Mouse (Mus musculus): Measurements from ENCODE around the gene Mpv17l2. TPM values are rescaled to one million over a fixed set of nuclear protein-coding genes. Genes with fewer than 3 reads are reported as not detected.

Gene Mpv17l2
- 47.6 and 54.3 TPM in 2 replicates for polyA plus RNA-seq (2015; fragmentation: Nextera tagmentation; extraction: Ambion mirVana)

DNA sequence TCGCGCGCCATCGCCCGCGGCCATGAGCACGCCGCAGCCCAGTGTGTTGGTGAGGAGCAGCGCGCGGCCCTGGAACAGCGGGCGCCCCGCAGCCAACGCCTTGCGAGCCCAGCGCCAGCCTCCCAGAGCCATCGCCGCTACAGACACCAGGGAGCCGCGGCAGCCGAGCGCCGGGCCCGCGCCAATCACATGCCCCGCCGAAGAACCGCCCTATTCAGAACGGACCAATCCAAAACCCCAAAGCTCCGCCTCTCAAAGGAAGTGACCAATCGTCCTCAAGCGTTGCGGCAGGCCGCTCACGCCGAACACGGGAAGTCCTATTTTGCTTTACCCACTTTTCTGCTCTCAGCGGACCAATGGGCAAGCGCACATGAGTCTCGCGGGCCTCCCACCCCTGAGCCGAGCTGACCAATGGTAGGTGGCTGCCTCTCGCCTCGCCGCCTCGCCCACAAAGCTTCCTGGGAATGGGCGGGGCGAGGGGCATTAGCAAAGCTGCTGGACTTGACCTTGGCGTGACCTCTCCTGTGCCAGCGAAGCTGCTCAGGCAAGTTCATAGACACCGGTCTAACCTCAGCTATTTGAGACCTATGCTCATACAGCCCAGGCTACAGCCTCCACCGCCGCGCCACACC, at the start of gene Mpv17l2:
Mpv17l2 (minus strand) TSS at position 172 of the 632 bp plus-strand sequence.
- peak within 1 kb of the TSS; percentile 89 for H3K4me2 ChIP-seq (ENCODE audit: low read depth, low read length)
- no peaks in the 10 kb centered on the region for H3K27me3 ChIP-seq (ENCODE audit: control insufficient read depth, insufficient read depth, low read length)
- peak within 1 kb of the TSS; percentile 60 for H3K4me3 ChIP-seq (replicated peaks; ENCODE audit: low read length)
- WGBS = under 1% methylated on average over 55 of the region's 55 CpGs
- peaks cover 7% of the 10 kb centered on the region; the same call in 1 of the 2 replicates for H3K36me3 ChIP-seq (ENCODE audit: control insufficient read depth, insufficient read depth, low read length)
- H3K27ac ChIP-seq (ENCODE audit: low read length) = peak within 1 kb of the TSS; percentile 83
- H3K9ac ChIP-seq (ENCODE audit: low read length) = peak within 1 kb of the TSS; percentile 80
- peaks cover 37% of the 10 kb centered on the region for H3K4me1 ChIP-seq (ENCODE audit: control insufficient read depth, insufficient read depth, low read length)
- H3K9me3 ChIP-seq (replicated peaks; ENCODE audit: control insufficient read depth, low read length) = no peaks in the 10 kb centered on the region
- ATAC-seq (ENCODE audit: insufficient read depth, low FRiP score) = peak; percentile 94

GRCm38 (mm10) chr8:70808955-70809701, 48.4 kb upstream of the Mpv17l2 start:
- 75% methylated on average over 8 of the region's 8 CpGs for WGBS
- peaks cover 5% of the 10 kb centered on the region; the same call in 1 of the 2 replicates for H3K4me1 ChIP-seq (ENCODE audit: control insufficient read depth, insufficient read depth, low read length)
- H3K27ac ChIP-seq (ENCODE audit: low read length) = no peak overlapping the region
- peaks cover 5% of the 10 kb centered on the region for H3K27me3 ChIP-seq (ENCODE audit: control insufficient read depth, insufficient read depth, low read length)
- H3K9ac ChIP-seq (ENCODE audit: low read length) = no peak overlapping the region
- no peak for ATAC-seq (ENCODE audit: insufficient read depth, low FRiP score)
- H3K4me2 ChIP-seq (ENCODE audit: low read depth, low read length) = no peak overlapping the region
- H3K36me3 ChIP-seq (ENCODE audit: control insufficient read depth, insufficient read depth, low read length) = no peaks in the 10 kb centered on the region
- H3K9me3 ChIP-seq (replicated peaks; ENCODE audit: control insufficient read depth, low read length) = no peaks in the 10 kb centered on the region
- H3K4me3 ChIP-seq (replicated peaks; ENCODE audit: low read length) = no peak overlapping the region

- H3K27ac ChIP-seq (ENCODE audit: low read length) = no peak within 1 kb of the TSS
- no peaks in the 10 kb centered on the region for H3K36me3 ChIP-seq (ENCODE audit: control insufficient read depth, insufficient read depth, low read length)
- no peak within 1 kb of the TSS for H3K4me3 ChIP-seq (replicated peaks; ENCODE audit: low read length)
- WGBS = 59% methylated on average over 5 of the region's 5 CpGs
- H3K9me3 ChIP-seq (replicated peaks; ENCODE audit: control insufficient read depth, low read length) = no peaks in the 10 kb centered on the region
- peaks cover 10% of the 10 kb centered on the region; the same call in 1 of the 2 replicates for H3K4me1 ChIP-seq (ENCODE audit: control insufficient read depth, insufficient read depth, low read length)
- H3K27me3 ChIP-seq (ENCODE audit: control insufficient read depth, insufficient read depth, low read length) = peaks cover 9% of the 10 kb centered on the region
- no peak within 1 kb of the TSS for H3K9ac ChIP-seq (ENCODE audit: low read length)
- no peak within 1 kb of the TSS for H3K4me2 ChIP-seq (ENCODE audit: low read depth, low read length)
- no peak for ATAC-seq (ENCODE audit: insufficient read depth, low FRiP score)
Observed at GRCm38 (mm10) chr8:70808239-70808638, 47.5 kb upstream of the Mpv17l2 start, which contains the start of gene Il12rb1. Il12rb1 (plus strand) TSS chr8:70808449.

GRCm38 (mm10) chr8:70807304-70807703, 46.6 kb upstream of the Mpv17l2 start:
- Histone ChIP-seq H3K9ac (ENCODE audit: low read length) (no peak overlapping the region), H3K4me1 (ENCODE audit: control insufficient read depth, insufficient read depth, low read length) (peaks cover 10% of the 10 kb centered on the region; the same call in 1 of the 2 replicates), H3K36me3 (ENCODE audit: control insufficient read depth, insufficient read depth, low read length) (no peaks in the 10 kb centered on the region), H3K27ac (ENCODE audit: low read length) (no peak overlapping the region), H3K27me3 (ENCODE audit: control insufficient read depth, insufficient read depth, low read length) (peaks cover 9% of the 10 kb centered on the region; the same call in 1 of the 2 replicates), H3K4me2 (ENCODE audit: low read depth, low read length) (no peak overlapping the region), H3K9me3 (replicated peaks; ENCODE audit: control insufficient read depth, low read length) (no peaks in the 10 kb centered on the region), H3K4me3 (replicated peaks; ENCODE audit: low read length) (no peak overlapping the region)
- no peak for ATAC-seq (ENCODE audit: insufficient read depth, low FRiP score)
- 50% methylated on average over 1 of the region's 1 CpGs for WGBS

GRCm38 (mm10) chr8:70806541-70806940, 45.8 kb upstream of the Mpv17l2 start:
- Histone ChIP-seq H3K4me1 (ENCODE audit: control insufficient read depth, insufficient read depth, low read length) (peaks cover 10% of the 10 kb centered on the region; the same call in 1 of the 2 replicates), H3K4me3 (replicated peaks; ENCODE audit: low read length) (no peak overlapping the region), H3K27ac (ENCODE audit: low read length) (no peak overlapping the region), H3K27me3 (ENCODE audit: control insufficient read depth, insufficient read depth, low read length) (peaks cover 10% of the 10 kb centered on the region; the same call in 1 of the 2 replicates), H3K9me3 (replicated peaks; ENCODE audit: control insufficient read depth, low read length) (no peaks in the 10 kb centered on the region), H3K4me2 (ENCODE audit: low read depth, low read length) (no peak overlapping the region), H3K9ac (ENCODE audit: low read length) (no peak overlapping the region), H3K36me3 (ENCODE audit: control insufficient read depth, insufficient read depth, low read length) (no peaks in the 10 kb centered on the region)
- 65% methylated on average over 4 of the region's 4 CpGs for WGBS
- no peak for ATAC-seq (ENCODE audit: insufficient read depth, low FRiP score)

DNA sequence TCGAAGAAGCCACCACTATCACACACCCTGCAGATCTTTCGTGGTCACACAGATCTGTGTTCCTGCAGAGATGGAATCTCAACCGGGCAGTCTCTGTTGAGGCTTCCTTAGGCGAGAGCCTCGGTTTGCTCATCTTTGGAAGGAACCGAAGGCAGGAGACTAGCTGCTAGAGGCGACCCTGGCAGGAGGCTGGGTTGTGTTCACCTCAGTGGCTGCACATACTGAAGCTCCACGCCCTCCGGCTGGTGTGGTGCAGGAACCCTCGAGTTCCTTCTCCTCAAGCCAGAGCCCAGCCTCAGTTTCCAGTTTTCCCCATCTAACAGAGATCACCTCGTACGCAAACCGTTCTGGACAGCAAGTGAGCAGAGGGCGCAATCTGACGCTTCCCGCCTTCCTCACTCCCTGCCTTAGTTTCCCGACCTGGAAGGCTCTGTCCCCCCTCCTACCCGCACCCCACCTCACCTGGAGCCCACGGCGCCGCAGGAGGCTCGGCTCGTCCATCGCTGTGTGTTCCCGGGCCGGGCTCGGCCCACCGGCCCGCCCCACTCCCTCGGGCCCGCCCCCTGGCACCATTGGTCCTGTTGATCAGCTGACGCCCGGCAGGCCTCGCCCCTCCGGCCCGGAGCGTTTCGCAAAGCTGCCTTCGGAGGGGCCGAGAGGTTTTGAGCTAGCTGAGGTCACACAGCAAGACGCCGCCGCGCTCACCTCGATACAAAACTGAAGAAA, 43.9 kb upstream of the Mpv17l2 start, which contains the start of gene Mast3:
Mast3 (minus strand) TSS at position 574 of the 726 bp plus-strand sequence.
- ATAC-seq (ENCODE audit: insufficient read depth, low FRiP score) = peak; percentile 91
- Histone ChIP-seq H3K4me3 (replicated peaks; ENCODE audit: low read length) (peak within 1 kb of the TSS; percentile 63), H3K27me3 (ENCODE audit: control insufficient read depth, insufficient read depth, low read length) (peaks cover 16% of the 10 kb centered on the region), H3K4me1 (ENCODE audit: control insufficient read depth, insufficient read depth, low read length) (peaks cover 10% of the 10 kb centered on the region; the same call in 1 of the 2 replicates), H3K4me2 (ENCODE audit: low read depth, low read length) (peak within 1 kb of the TSS; percentile 96), H3K9ac (ENCODE audit: low read length) (peak within 1 kb of the TSS; percentile 66), H3K27ac (ENCODE audit: low read length) (no peak within 1 kb of the TSS; the same call in 1 of the 2 replicates), H3K36me3 (ENCODE audit: control insufficient read depth, insufficient read depth, low read length) (no peaks in the 10 kb centered on the region), H3K9me3 (replicated peaks; ENCODE audit: control insufficient read depth, low read length) (no peaks in the 10 kb centered on the region)
- WGBS = 1% methylated on average over 45 of the region's 45 CpGs

DNA sequence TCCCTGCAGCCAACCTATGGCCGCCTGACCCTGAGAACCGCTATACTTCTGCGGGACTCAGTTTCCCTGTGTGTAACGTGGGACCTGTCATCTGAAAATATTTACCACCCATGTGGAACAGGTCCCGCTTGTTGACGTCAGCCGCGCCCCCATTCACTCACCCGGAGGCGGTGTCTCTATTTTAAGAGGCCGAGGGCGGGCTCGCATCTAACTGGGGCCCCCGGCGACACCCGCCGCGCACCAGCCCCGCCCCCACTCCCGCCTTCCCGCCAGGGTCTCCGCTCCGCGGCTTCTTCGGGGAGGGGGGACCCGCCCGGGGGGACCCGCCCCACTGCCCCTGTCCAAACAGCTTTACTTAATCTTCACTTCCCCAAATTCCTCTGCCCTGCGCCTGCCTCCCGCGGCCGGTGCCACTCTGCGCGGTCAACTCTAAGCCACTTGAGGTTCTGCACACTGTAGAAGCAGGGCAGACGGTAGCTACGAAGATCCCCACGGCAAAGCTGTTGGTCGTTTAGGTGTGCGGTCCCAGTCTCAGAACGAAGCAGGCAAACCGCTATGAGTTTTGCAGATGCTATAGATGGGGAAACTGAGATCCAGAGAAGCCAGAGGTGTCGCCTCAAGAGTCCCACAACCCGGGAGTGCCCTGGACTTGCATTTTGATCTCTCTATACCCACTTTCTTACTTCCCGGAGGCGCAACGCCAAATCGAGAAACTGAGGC, 43.2 kb upstream of the Mpv17l2 start:
- H3K36me3 ChIP-seq (ENCODE audit: control insufficient read depth, insufficient read depth, low read length) = no peaks in the 10 kb centered on the region
- no peaks in the 10 kb centered on the region for H3K9me3 ChIP-seq (replicated peaks; ENCODE audit: control insufficient read depth, low read length)
- 0 out of 2 replicates have a peak, but pooled peaks have one; percentile 6 for ATAC-seq (ENCODE audit: insufficient read depth, low FRiP score)
- peaks cover 22% of the 10 kb centered on the region for H3K27me3 ChIP-seq (ENCODE audit: control insufficient read depth, insufficient read depth, low read length)
- WGBS = 2% methylated on average over 47 of the region's 47 CpGs
- peak overlapping the region; percentile 66 for H3K9ac ChIP-seq (ENCODE audit: low read length)
- H3K4me2 ChIP-seq (ENCODE audit: low read depth, low read length) = peak overlapping the region; percentile 96
- H3K4me3 ChIP-seq (replicated peaks; ENCODE audit: low read length) = peak overlapping the region; percentile 63
- H3K4me1 ChIP-seq (ENCODE audit: control insufficient read depth, insufficient read depth, low read length) = peaks cover 10% of the 10 kb centered on the region; the same call in 1 of the 2 replicates
- no peak overlapping the region; the same call in 1 of the 2 replicates for H3K27ac ChIP-seq (ENCODE audit: low read length)

DNA sequence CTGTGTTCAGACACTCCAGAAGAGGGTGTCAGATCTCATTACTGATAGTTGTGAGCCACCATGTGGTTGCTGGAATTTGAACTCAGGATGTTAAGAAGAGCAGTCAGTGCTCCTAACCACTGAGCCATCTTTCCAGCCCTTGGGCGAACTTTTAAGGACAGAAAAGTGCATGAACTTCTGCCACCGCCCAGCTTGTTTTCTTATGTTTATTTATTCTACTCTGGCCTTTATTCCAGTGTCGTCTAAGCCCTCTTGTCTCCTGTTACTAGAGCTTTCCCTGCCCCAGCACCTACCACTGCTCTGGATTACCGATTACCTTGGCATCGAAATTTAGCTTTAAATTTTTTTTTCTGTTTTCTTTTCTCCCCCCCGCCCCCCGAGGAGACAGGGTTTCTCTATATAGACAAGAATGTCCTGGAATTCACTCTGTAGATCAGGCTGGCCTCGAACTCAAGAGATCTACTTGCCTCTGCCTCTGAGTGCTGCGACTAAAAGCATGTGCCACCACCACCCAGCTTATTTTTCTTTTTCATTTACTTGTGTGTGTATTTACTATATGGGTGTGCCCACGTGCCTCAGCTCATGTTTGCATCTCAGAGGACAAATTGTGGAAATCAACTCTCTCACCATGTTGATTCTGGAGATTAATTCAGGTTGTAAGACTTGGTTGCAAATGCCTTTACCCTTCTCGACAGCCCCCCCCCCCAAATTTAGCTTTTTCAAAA, 42.2 kb upstream of the Mpv17l2 start:
- no peaks in the 10 kb centered on the region for H3K9me3 ChIP-seq (replicated peaks; ENCODE audit: control insufficient read depth, low read length)

More for the DNA sequence above, 42.2 kb upstream of the Mpv17l2 start:
- H3K4me2 ChIP-seq (ENCODE audit: low read depth, low read length) = no peak overlapping the region
- H3K27ac ChIP-seq (ENCODE audit: low read length) = no peak overlapping the region
- peaks cover 29% of the 10 kb centered on the region for H3K27me3 ChIP-seq (ENCODE audit: control insufficient read depth, insufficient read depth, low read length)
- 56% methylated on average over 11 of the region's 11 CpGs for WGBS
- H3K36me3 ChIP-seq (ENCODE audit: control insufficient read depth, insufficient read depth, low read length) = no peaks in the 10 kb centered on the region
- H3K9ac ChIP-seq (ENCODE audit: low read length) = no peak overlapping the region
- no peak overlapping the region for H3K4me3 ChIP-seq (replicated peaks; ENCODE audit: low read length)
- ATAC-seq (ENCODE audit: insufficient read depth, low FRiP score) = no peak
- peaks cover 18% of the 10 kb centered on the region for H3K4me1 ChIP-seq (ENCODE audit: control insufficient read depth, insufficient read depth, low read length)
